Mouse (Mus musculus): ENCODE results near the gene Gm16451. TPM values are rescaled to one million over a fixed set of nuclear protein-coding genes. Genes with fewer than 3 reads are reported as not detected.
"Not testable (repeated sequence)": the region's sequence is repeated elsewhere in the genome, so short reads cannot be mapped to it uniquely, and the experiment has no call there.

Gene Gm16451
- not detected for polyA plus RNA-seq (2017; shearing (Covaris generic))

DNA sequence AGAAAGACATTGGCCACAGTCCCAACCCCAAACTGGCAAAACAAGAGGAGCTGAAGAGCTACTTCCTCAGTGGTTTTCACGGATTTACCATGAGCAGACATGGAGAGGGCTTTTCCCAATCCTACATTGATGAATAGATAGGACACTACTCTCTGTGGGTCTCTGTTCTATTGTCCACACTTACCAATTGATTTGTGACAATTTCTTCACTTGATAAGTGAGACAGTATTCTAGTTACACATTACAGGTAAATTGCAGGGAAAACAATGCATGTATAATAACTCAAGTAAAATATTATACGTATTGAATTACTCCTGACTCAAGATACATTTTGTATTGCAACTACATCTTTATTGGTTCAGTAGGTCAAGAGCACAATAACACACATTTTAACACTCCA is at the start of gene Gm16451:
Gene Gm16451, minus strand, starts transcription at position 101 of the 400 bp plus-strand sequence.
- not testable (repeated sequence) for ATAC-seq

- ATAC-seq = not testable (repeated sequence)
Observed at GRCm38 (mm10) chr7:22163935-22164334, 45.9 kb upstream of the Gm16451 start, which contains the start of gene Vmn1r142. TSS of gene Vmn1r142 (minus strand) at chr7:22164035.

DNA sequence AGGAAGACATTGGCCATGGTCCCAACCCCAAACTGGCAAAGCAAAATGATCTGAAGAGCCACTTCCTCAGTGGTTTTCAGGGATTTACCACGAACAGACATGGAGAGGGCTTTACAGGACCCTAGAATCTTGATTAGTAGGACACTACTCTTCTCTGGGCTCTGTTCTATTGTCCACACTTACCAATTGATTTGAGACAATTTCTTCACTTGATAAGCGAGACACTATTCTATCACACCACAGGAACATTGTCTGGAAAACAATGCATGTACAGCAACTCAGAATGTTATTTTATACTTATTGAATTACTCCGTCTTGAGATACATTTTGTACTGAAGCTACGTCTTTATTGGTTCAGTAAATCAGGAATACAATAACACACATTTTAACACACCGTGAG is 16.6 kb upstream of the Gm16451 start, which contains the start of gene Gm10666:
Gene Gm10666, minus strand, starts transcription at position 101 of the 400 bp plus-strand sequence.
- not testable (repeated sequence) for ATAC-seq

DNA sequence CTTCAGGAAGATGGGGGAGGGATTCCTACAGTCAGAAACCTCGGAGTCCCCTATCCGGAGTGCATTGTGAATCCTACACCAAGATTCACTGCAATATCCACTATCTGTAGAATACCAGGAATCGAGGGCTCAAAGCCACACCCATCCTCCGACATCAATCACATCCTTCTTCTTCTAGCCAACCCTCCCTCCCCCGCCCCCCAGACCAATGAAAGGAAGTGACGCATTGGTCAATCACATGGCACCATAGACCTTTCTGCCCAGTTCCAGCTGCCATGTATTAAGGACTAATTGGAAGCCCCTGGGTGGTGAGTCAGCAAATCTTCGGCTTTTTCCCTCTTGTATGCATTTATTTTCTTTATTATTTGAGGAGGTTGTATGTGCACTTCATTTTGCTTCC is 49.3 kb downstream of the Gm16451 start, which contains the start of gene Vmn1r139:
Gene Vmn1r139, plus strand, starts transcription at position 301 of the 400 bp plus-strand sequence.
- ATAC-seq = not testable (repeated sequence)

Other genes with a start within 250 kb of the Gm16451 start
- gene Gm5891, start 197.0 kb downstream of the Gm16451 start, polyA plus RNA-seq (2017; shearing (Covaris generic)) = not detected
- not detected for gene Vmn1r137, start 123.7 kb downstream of the Gm16451 start, polyA plus RNA-seq (2017; shearing (Covaris generic))
- gene Vmn1r138, start 89.3 kb downstream of the Gm16451 start, polyA plus RNA-seq (2017; shearing (Covaris generic)) = not detected
- gene Gm6176, start 61.9 kb downstream of the Gm16451 start, polyA plus RNA-seq (2017; shearing (Covaris generic)) = not detected
- not detected for gene Vmn1r139, start 49.2 kb downstream of the Gm16451 start, polyA plus RNA-seq (2017; shearing (Covaris generic))
- not detected for gene Gm10666, start 16.5 kb upstream of the Gm16451 start, polyA plus RNA-seq (2017; shearing (Covaris generic))
- not detected for gene Vmn1r142, start 45.8 kb upstream of the Gm16451 start, polyA plus RNA-seq (2017; shearing (Covaris generic))
- gene Vmn1r143, start 71.1 kb upstream of the Gm16451 start, polyA plus RNA-seq (2017; shearing (Covaris generic)) = not detected
- not detected for gene Gm8653, start 83.0 kb upstream of the Gm16451 start, polyA plus RNA-seq (2017; shearing (Covaris generic))
- gene Gm8453, start 111.2 kb upstream of the Gm16451 start, polyA plus RNA-seq (2017; shearing (Covaris generic)) = not detected
- not detected for gene Gm4187, start 211.5 kb upstream of the Gm16451 start, polyA plus RNA-seq (2017; shearing (Covaris generic))